In the genomic region with DNA sequence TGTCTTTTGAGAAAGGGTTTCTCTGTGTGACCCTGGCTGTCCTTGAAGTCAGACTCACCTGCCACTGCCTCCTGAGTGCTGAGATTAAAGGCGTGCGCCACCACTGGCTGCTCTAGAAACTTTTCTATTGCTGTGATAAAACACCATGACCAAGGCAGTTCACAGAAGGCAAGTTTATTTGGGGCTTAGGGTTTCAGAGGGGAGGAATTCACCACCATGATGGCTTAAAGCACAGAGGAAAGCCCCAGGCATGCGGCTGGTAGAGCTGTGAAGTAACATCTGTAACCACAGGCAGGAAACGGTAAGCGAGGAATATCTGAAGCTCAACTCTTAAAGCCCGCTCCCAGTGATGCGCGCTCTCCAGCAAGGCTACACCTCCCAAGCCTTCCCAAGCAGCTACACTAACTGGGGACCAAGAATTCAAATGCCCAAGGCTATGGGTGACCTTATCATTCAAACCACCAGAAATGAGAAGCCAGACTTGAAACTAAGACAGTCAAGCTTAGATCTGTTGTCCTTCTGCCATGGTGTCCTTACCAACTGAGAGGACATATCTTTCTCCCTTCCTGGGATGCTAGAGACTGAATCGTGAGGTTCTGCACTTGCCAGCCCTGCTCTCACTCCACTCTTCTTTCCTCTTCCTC, we compare ENCODE assay signal across 18 mouse cellular contexts. TPM values are rescaled to one million over a fixed set of nuclear protein-coding genes. Genes with fewer than 3 reads are reported as not detected.
DNase-seq lines count a peak whose midpoint lies in the region; TF ChIP-seq lines count a peak whose summit lies in the region.
"Had no signal": no experiment of that assay in that cellular context is flagged by ENCODE, and none has a peak within 500 bp of the region (broad histone marks: within the 10 kb centered on the region; RNA-seq: fewer than 3 reads in every experiment).

No protein-coding gene starts in this region.

- no peaks in the 10 kb centered on the region for H3K36me3 ChIP-seq in thymus, adult 2 months (ENCODE audit: control insufficient read depth, insufficient read depth, low read length)
- H3K36me3 ChIP-seq: midbrain, embryonic 15.5 days had no signal

- H3K27me3 ChIP-seq in thymus, adult 2 months (ENCODE audit: control insufficient read depth, insufficient read depth, low read length): no peaks in the 10 kb centered on the region
- H3K27me3 ChIP-seq: intestine, embryonic 15.5 days; midbrain, embryonic 15.5 days; neural tube, embryonic 12.5 days; Patski had no signal

- no peak for TF ChIP-seq CTCF in gastrocnemius, adult 2 months (IDR thresholded peaks at IDR 0.05)
- no peak for TF ChIP-seq CTCF in thymus, adult 2 months (IDR thresholded peaks at IDR 0.05; ENCODE audit: borderline replicate concordance, control insufficient read depth, extremely low read depth, insufficient read depth, low read length, poor library complexity)

- peaks cover 37% of the 10 kb centered on the region for H3K4me1 ChIP-seq in thymus, adult 2 months (replicated peaks; ENCODE audit: control insufficient read depth, insufficient read depth, low read length)

- TF ChIP-seq POLR2A in thymus, adult 2 months (IDR thresholded peaks at IDR 0.05; ENCODE audit: control insufficient read depth, extremely low read depth, insufficient read depth, low read length, poor library complexity): no peak

- DNase-seq in gastrocnemius, adult 2 months: peak; percentile 9
- DNase-seq in gastrocnemius, postnatal 14 days: no peak
- peak; percentile 44 for DNase-seq in A20 (ENCODE audit: low read depth, low spot score)
- peak; percentile 73 for DNase-seq in T-cell, adult 2 months (ENCODE audit: low spot score)
- DNase-seq in thymus, adult 2 months: peak; percentile 56
- DNase-seq in layer of hippocampus, adult 18-20 months (ENCODE audit: low spot score in 2 of 2): no peak
- no peak for DNase-seq in Muller cell, postnatal 12 days (ENCODE audit: inconsistent ontology term)
- no peak for DNase-seq in cerebellum, adult 9-10 months
- DNase-seq: adrenal gland, adult 8-10 months; cerebellum, postnatal 14 days; heart, postnatal 10 days; kidney, postnatal 10 days had no signal

- WGBS in thymus, adult 2 months: 8% methylated on average over 9 of the region's 9 CpGs

- H3K4me3 ChIP-seq in gastrocnemius, adult 2 months: no peak overlapping the region
- no peak overlapping the region for H3K4me3 ChIP-seq in thymus, adult 2 months (ENCODE audit: control insufficient read depth, insufficient read depth, low read length)
- H3K4me3 ChIP-seq: forebrain, embryonic 10.5 days; intestine, embryonic 15.5 days; midbrain, embryonic 15.5 days; neural tube, embryonic 12.5 days had no signal

- intact Hi-C loops in gastrocnemius, adult 2 months (cut with DNase I): loop anchor here (5.0 kb wide), 2 partner anchors 41 to 101 kb away; a partner anchor contains a TSS
- intact Hi-C loops in gastrocnemius, postnatal 14 days (cut with DNase I; ENCODE audit: low total_unique reads): no loop called here

- no peak overlapping the region for H3K27ac ChIP-seq in gastrocnemius, adult 2 months
- H3K27ac ChIP-seq in thymus, adult 2 months (ENCODE audit: control insufficient read depth, insufficient read depth, low read length): peak overlapping the region; percentile 61; the same call in 1 of the 2 replicates
- H3K27ac ChIP-seq: forebrain, embryonic 10.5 days; intestine, embryonic 15.5 days; macrophage; midbrain, embryonic 15.5 days; neural tube, embryonic 12.5 days had no signal

RNA-seq across cellular contexts. Expression of a gene that starts 2.1 kb away (rescaled TPM):
- 1 to 10 TPM; 4.4 to 5.9 TPM for total RNA-seq in gastrocnemius, adult 2 months (2021)
- total RNA-seq in gastrocnemius, postnatal 14 days (2021): 1 to 10 TPM; 4.9 to 5.3 TPM
- 50.7 and 51.1 TPM in 2 replicates for polyA plus RNA-seq in thymus, adult 2 months (2012; rRNA removed)
- total RNA-seq in layer of hippocampus, adult 18-20 months (2021): 10 to 100 TPM; 13.5 to 15.3 TPM

RNA-seq across cellular contexts. Expression of a gene that starts 16.6 kb away (rescaled TPM):
- 100 to 1,000 TPM; 116 to 139 TPM for total RNA-seq in gastrocnemius, adult 2 months (2021)
- total RNA-seq in gastrocnemius, postnatal 14 days (2021): 100 to 1,000 TPM; 138 to 139 TPM
- polyA plus RNA-seq in thymus, adult 2 months (2012; rRNA removed): 91.1 and 92.5 TPM in 2 replicates
- 100 to 1,000 TPM; 163 TPM for total RNA-seq in layer of hippocampus, adult 18-20 months (2021)

RNA-seq across cellular contexts. Expression of a gene that starts 32.3 kb away (rescaled TPM):
- total RNA-seq in gastrocnemius, adult 2 months (2021): 10 to 100 TPM; 39.0 to 66.8 TPM
- total RNA-seq in gastrocnemius, postnatal 14 days (2021): 10 to 100 TPM; 26.1 to 27.1 TPM
- polyA plus RNA-seq in thymus, adult 2 months (2012; rRNA removed): 6.1 and 6.8 TPM in 2 replicates
- total RNA-seq in layer of hippocampus, adult 18-20 months (2021): 10 to 100 TPM; 83.4 to 86.6 TPM

RNA-seq across cellular contexts. Expression of a gene that starts 41.4 kb away (rescaled TPM):
- total RNA-seq in gastrocnemius, adult 2 months (2021): 10 to 100 TPM; 17.1 to 19.5 TPM
- total RNA-seq in gastrocnemius, postnatal 14 days (2021): 10 to 100 TPM; 16.2 to 19.6 TPM
- 229 and 270 TPM in 2 replicates for polyA plus RNA-seq in thymus, adult 2 months (2012; rRNA removed)
- total RNA-seq in layer of hippocampus, adult 18-20 months (2021): 10 to 100 TPM; 32.9 TPM

RNA-seq across cellular contexts. Expression of a gene that starts 41.4 kb away (rescaled TPM):
- total RNA-seq in gastrocnemius, adult 2 months (2021): 1 to 10 TPM; 1.2 to 1.6 TPM
- total RNA-seq in gastrocnemius, postnatal 14 days (2021): 1 to 10 TPM in 1 of 2 experiments, under 1 TPM in 1; 0.92 to 1.1 TPM
- 13.5 and 18.0 TPM in 2 replicates for polyA plus RNA-seq in thymus, adult 2 months (2012; rRNA removed)
- 1 to 10 TPM; 2.2 to 2.7 TPM for total RNA-seq in layer of hippocampus, adult 18-20 months (2021)

Comparison
In these comparisons a context has a peak if more than half of its experiments do, and no peak if none do; other contexts are left out.
1. DNase-seq: peak in gastrocnemius, adult 2 months (single experiment), A20 (single experiment), T-cell, adult 2 months (single experiment) and thymus, adult 2 months (single experiment); none in gastrocnemius, postnatal 14 days (single experiment), layer of hippocampus, adult 18-20 months (0 of 2), Muller cell, postnatal 12 days (single experiment) and cerebellum, adult 9-10 months (single experiment).